Mouse (Mus musculus): Measurements from ENCODE around the gene Soat1.

DNA sequence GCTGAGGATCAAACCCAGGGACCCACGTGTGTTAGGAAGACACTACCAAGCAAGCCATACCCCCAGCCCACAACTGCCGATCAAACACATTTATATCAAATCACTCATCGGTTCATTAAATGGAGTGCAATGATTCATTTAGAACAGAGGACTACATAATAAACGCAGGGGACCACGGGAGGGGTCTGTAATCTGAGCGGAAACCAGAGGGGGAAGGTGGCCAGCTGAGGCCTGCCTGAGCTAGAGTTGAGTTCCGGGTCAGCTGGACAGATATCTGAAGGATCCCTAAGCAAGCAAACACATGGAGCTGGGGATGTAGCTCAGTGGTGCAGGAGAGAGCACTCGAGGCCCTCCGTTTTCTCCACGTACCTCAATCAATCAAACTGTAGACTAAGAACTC, 20.3 kb downstream of the Soat1 start:
- TF ChIP-seq GATA1 (IDR thresholded peaks at IDR 0.05; ENCODE audit: borderline replicate concordance, low read length), result no peak
- no peak for TF ChIP-seq CTCF (IDR thresholded peaks at IDR 0.05; ENCODE audit: low read depth, low read length)
- TF ChIP-seq TAL1 (conservative IDR thresholded peaks at IDR 0.05; ENCODE audit: low read depth, low read length), result no peak
- no peak for TF ChIP-seq POLR2AphosphoS5 (IDR thresholded peaks at IDR 0.05; ENCODE audit: insufficient replicate concordance, low read depth, low read length)
